Mouse (Mus musculus) midbrain, embryonic 13.5 days (tissue): ENCODE measurements around the gene Fkbp10. TPM values are rescaled to one million over a fixed set of nuclear protein-coding genes. Genes with fewer than 3 reads are reported as not detected.
A peak's percentile ranks its signal among the peaks of the same experiment; 100 is the strongest.

Experiments
- ATAC-seq: fragments of 200-750 bp; cut with Nextera tagmentation; 2 replicates; pipeline ENCODE4 v1.8.0; 2017; ENCODE audit warnings: mild to moderate bottlenecking, moderate TSS enrichment, moderate library complexity
- H3K27ac ChIP-seq: fragments of 300-500 bp; sonication (generic); 2 replicates; pipeline ENCODE4 v1.5.1; 2015; ENCODE audit warnings: inconsistent platforms, mild to moderate bottlenecking, moderate library complexity
- H3K27me3 ChIP-seq: fragments of 300-500 bp; sonication (generic); 2 replicates; pipeline ENCODE4 v1.6.1; 2015; ENCODE audit warnings: mild to moderate bottlenecking, inconsistent platforms
- H3K36me3 ChIP-seq: fragments of 300-500 bp; sonication (generic); 2 replicates; pipeline ENCODE4 v1.6.1; 2015; ENCODE audit warnings: mild to moderate bottlenecking, inconsistent platforms
- H3K4me1 ChIP-seq: fragments of 300-500 bp; sonication (generic); replicated peaks from 2 replicates; pipeline ENCODE4 v1.6.1; 2015; ENCODE audit warnings: inconsistent platforms
- H3K4me2 ChIP-seq: fragments of 300-500 bp; sonication (generic); replicated peaks from 2 replicates; pipeline ENCODE4 v1.6.1; 2015; ENCODE audit warnings: moderate library complexity, mild to moderate bottlenecking, inconsistent platforms
- H3K4me3 ChIP-seq: fragments of 300-500 bp; sonication (generic); replicated peaks from 2 replicates; pipeline ENCODE4 v1.5.1; 2015; ENCODE audit warnings: mild to moderate bottlenecking, inconsistent platforms
- H3K9ac ChIP-seq: fragments of 300-500 bp; sonication (generic); replicated peaks from 2 replicates; pipeline ENCODE4 v1.6.1; 2015; ENCODE audit warnings: mild to moderate bottlenecking, inconsistent platforms
- H3K9me3 ChIP-seq: fragments of 300-500 bp; sonication (generic); 2 replicates; pipeline ENCODE4 v1.6.1; 2016; ENCODE audit warnings: mild to moderate bottlenecking, inconsistent platforms
- WGBS: fragments of 180-500 bp; shearing (Covaris S2); methylation state at CpG from one replicate; pipeline ENCODE4 v1.1.7; 2015; 5-methylcytosine and 5-hydroxymethylcytosine counted together
- microRNA-seq: library from miRNA; unstranded; fragments of <30 nt; microRNA quantifications from one replicate; pipeline ENCODE4, GENCODE M21; 2016
- polyA plus RNA-seq: library from polyadenylated mRNA; unstranded; fragments of >200 nt; fragmentation: Nextera tagmentation; extraction: Ambion mirVana; gene quantifications from 2 replicates; pipeline ENCODE4 v1.2.1, GENCODE M21; 2015

The Fkbp10 gene
- polyA plus RNA-seq, 1 experiment from 2014 or later, result 19.9 TPM

DNA sequence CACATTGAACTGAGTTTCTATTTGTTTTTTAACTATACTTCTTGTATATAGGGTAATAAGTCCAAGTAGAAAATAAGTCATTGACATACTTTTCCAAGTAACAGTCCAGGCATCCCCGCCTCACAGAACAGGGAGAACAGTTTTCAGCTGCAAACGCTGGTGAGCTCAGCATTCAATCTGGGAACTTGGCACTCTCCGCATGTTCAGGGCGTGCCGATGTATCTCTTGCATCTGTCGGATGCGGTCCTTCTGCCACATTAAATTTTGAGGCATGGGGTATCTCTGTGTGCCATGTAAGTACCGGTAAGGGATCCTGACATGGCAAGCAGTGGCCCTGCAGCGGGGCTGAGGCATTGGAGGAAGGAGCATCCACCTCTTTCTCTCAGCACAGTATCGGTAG, 47.2 kb downstream of the Fkbp10 start:
- Histone ChIP-seq H3K36me3 (peaks cover 41% of the 10 kb centered on the region), H3K9me3 (no peaks in the 10 kb centered on the region), H3K27me3 (no peaks in the 10 kb centered on the region), H3K27ac (no peak overlapping the region), H3K4me1 (no peaks in the 10 kb centered on the region), H3K4me3 (no peak overlapping the region), H3K4me2 (no peak overlapping the region), H3K9ac (no peak overlapping the region)
- ATAC-seq, result no peak
- whole genome bisulfite sequencing, result 90% methylated on average over 10 of the region's 10 CpGs

DNA sequence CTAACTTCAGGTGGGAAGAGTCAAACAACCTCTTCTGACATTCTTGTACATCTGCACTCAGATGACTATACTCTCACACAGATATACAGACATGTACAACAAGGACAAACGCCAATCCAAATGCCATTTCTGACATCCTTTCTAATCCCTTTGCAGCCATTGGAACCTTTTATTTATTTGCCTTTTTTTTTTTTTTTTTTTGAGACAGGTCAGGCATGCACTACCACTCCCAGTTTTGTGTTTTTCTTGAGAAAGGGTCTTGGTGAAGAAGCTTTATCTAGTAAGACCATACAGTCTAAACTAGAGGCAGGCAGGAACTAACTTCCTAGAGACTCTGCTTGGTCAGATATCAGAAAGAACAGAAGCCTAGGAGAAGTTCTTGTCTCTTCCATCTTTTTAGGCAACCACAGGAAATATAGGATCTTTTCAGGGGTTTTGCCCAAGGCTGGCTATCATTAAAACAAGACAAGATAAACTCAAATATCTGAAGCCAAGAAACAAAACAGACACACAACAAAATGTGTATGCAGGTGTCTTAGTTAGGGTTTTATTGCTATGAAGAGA, 49.8 kb downstream of the Fkbp10 start:
- Histone ChIP-seq H3K27me3 (no peaks in the 10 kb centered on the region), H3K4me1 (peaks cover 17% of the 10 kb centered on the region), H3K36me3 (peaks cover 31% of the 10 kb centered on the region), H3K9ac (no peak overlapping the region), H3K4me3 (no peak overlapping the region), H3K9me3 (no peaks in the 10 kb centered on the region), H3K4me2 (no peak overlapping the region), H3K27ac (no peak overlapping the region)
- ATAC-seq, result no peak
- WGBS, result 97% methylated on average over 1 of the region's 1 CpGs

GRCm38 (mm10) chr11:100465833-100466232, 50.3 kb downstream of the Fkbp10 start:
- Histone ChIP-seq H3K4me3 (no peak overlapping the region), H3K9ac (no peak overlapping the region), H3K36me3 (peaks cover 31% of the 10 kb centered on the region), H3K27ac (no peak overlapping the region), H3K4me1 (peaks cover 22% of the 10 kb centered on the region), H3K9me3 (no peaks in the 10 kb centered on the region), H3K27me3 (no peaks in the 10 kb centered on the region), H3K4me2 (no peak overlapping the region)
- WGBS, result 96% methylated on average over 1 of the region's 1 CpGs
- ATAC-seq, result no peak

DNA sequence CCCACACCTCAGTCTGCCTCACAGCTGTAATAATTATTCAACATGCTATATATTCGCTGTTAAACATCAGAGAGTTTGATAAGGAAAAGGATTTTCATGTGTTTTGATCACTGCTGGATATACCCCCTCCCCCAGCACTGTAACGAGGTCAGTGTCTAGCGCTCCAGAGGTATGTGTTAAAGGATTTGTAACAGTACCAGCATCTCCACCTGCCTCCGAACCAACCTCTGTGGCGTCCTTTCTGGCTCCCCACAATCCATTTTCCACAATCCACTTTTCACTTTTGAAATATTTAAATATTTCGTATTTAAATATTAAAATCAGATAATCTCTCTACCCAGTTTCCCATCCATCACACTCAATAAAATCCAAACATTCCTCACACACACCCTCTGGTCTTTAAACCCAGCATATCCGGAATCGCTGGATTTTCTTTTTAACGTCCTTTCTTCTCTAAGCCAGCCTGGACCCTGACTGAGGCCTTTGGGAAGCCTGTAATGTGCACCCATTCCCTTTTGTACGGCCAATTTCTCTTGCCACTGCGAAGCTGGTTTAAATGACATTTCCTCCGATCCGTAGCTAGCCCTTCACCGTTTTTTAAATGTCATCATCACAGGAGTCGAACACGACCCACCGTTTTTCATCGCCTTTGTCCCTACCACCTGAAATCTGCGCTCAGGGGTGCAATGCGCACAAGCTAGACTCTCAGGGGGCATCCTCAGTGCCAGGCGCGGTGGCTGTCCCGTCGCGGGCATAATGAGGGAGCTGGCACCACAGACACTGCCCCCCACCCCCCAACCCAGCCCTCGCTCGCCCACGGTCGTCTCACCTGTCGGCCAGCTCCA, 56.1 kb downstream of the Fkbp10 start:
- ATAC-seq, result peak; percentile 40; the same call in 1 of the 2 replicates

DNA sequence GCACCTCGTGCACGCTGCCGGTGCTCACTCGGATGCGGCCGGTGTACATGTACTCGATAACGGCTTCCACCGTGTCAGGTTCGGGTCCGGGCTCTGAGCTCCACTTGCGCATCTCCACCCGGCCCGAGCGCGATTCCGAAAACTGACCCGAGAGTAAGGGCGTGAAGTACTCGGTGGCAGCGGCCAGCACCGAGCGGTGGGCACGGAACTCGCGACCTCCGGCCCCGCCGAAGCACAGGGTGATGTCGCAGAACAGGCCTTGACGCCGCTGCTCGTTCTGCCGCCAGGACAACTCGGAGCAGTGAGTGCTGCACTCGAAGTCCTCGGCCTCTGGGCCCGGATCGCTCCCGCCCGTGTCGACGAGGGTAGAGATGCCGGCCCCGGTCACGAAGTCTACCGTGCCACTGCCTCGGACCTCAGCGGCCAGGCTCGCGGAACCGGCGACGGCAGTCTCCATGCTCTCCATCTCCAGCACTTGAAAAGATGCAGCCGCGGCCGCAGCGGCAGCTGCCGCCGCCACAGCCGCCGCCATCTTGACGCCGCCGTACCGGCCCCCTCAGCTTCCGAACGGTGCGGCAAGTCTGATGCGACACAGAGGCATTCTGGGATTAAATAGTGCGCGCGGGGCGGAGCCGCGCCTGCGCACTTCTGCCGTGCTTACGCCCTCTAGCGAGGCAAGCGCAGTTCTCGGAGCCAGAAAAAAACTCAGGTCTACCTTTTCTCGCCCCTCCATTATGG, 56.9 kb downstream of the Fkbp10 start, which contains the start of gene Klhl11:
Gene Klhl11 (minus strand): TSS at position 545 of the 738 bp plus-strand sequence.
- H3K4me3 ChIP-seq, result peak within 1 kb of the TSS; percentile 98
- H3K4me2 ChIP-seq, result peak within 1 kb of the TSS; percentile 81
- H3K4me1 ChIP-seq, result peaks cover 29% of the 10 kb centered on the region
- peak; percentile 91 for ATAC-seq
- H3K36me3 ChIP-seq, result peaks cover 18% of the 10 kb centered on the region
- H3K27ac ChIP-seq, result peak within 1 kb of the TSS; percentile 90
- no peaks in the 10 kb centered on the region for H3K9me3 ChIP-seq
- under 1% methylated on average over 83 of the region's 83 CpGs for WGBS
- H3K9ac ChIP-seq, result peak within 1 kb of the TSS; percentile 98
- no peaks in the 10 kb centered on the region for H3K27me3 ChIP-seq

More for the DNA sequence above, 56.1 kb downstream of the Fkbp10 start:
- Histone ChIP-seq H3K27ac (peak overlapping the region; percentile 90), H3K9me3 (no peaks in the 10 kb centered on the region), H3K4me2 (peak overlapping the region; percentile 81), H3K4me3 (peak overlapping the region; percentile 98), H3K27me3 (no peaks in the 10 kb centered on the region), H3K9ac (peak overlapping the region; percentile 98), H3K4me1 (peaks cover 29% of the 10 kb centered on the region), H3K36me3 (peaks cover 15% of the 10 kb centered on the region)
- WGBS, result 4% methylated on average over 30 of the region's 30 CpGs

- H3K4me3 ChIP-seq, result peak overlapping the region; percentile 98; the same call in 1 of the 2 replicates
- no peak overlapping the region for H3K9ac ChIP-seq
- H3K4me1 ChIP-seq, result peaks cover 29% of the 10 kb centered on the region
- H3K4me2 ChIP-seq, result no peak overlapping the region
- H3K27me3 ChIP-seq, result no peaks in the 10 kb centered on the region
- peak; percentile 41 for ATAC-seq
- H3K27ac ChIP-seq, result no peak overlapping the region
- 34% methylated on average over 5 of the region's 5 CpGs for WGBS
- H3K36me3 ChIP-seq, result peaks cover 20% of the 10 kb centered on the region
- H3K9me3 ChIP-seq, result no peaks in the 10 kb centered on the region
These were observed 57.4 kb downstream of the Fkbp10 start for GRCm38 (mm10) chr11:100472935-100473295.

Small RNA genes lying within 50 kb of the gene (microRNA-seq; reads per million reads assigned to microRNA genes)
- not detected for gene Gm27374

Other genes starting within 250 kb of the Fkbp10 start
- gene Krt9, start 222.5 kb upstream of the Fkbp10 start, polyA plus RNA-seq, result not detected in 2 replicates
- 0.15 and 0.22 TPM in 2 replicates for gene Krt14, start 208.1 kb upstream of the Fkbp10 start, polyA plus RNA-seq
- gene Krt16, start 166.8 kb upstream of the Fkbp10 start, polyA plus RNA-seq, result not detected in 2 replicates
- not detected in 2 replicates for gene Krt17, start 154.7 kb upstream of the Fkbp10 start, polyA plus RNA-seq
- gene Krt42, start 145.8 kb upstream of the Fkbp10 start, polyA plus RNA-seq, result not detected in 2 replicates
- gene Eif1, start 95.8 kb upstream of the Fkbp10 start, polyA plus RNA-seq, result 1,443 and 1,564 TPM in 2 replicates
- gene Gast, start 81.3 kb upstream of the Fkbp10 start, polyA plus RNA-seq, result 1.2 and 2.5 TPM in 2 replicates
- 137 and 168 TPM in 2 replicates for gene Hap1, start 59.6 kb upstream of the Fkbp10 start, polyA plus RNA-seq
- gene Jup, start 17.9 kb upstream of the Fkbp10 start, polyA plus RNA-seq, result 69.2 and 70.5 TPM in 2 replicates
- gene P3h4, start 861 bp upstream of the Fkbp10 start, polyA plus RNA-seq, result 13.7 and 16.8 TPM in 2 replicates
- 99.3 and 101 TPM in 2 replicates for gene Nt5c3b, start 26.1 kb downstream of the Fkbp10 start, polyA plus RNA-seq
- 0.85 and 1.2 TPM in 2 replicates for gene Klhl10, start 26.2 kb downstream of the Fkbp10 start, polyA plus RNA-seq
- gene Klhl11, start 57.0 kb downstream of the Fkbp10 start, polyA plus RNA-seq, result 12.9 and 13.1 TPM in 2 replicates
- 272 and 273 TPM in 2 replicates for gene Acly, start 112.3 kb downstream of the Fkbp10 start, polyA plus RNA-seq
- 2.8 and 3.0 TPM in 2 replicates for gene Ttc25, start 129.9 kb downstream of the Fkbp10 start, polyA plus RNA-seq
- 21.5 and 23.6 TPM in 2 replicates for gene Cnp, start 159.2 kb downstream of the Fkbp10 start, polyA plus RNA-seq
- gene Nkiras2, start 203.5 kb downstream of the Fkbp10 start, polyA plus RNA-seq, result 118 and 122 TPM in 2 replicates
- gene Dnajc7, start 204.5 kb downstream of the Fkbp10 start, polyA plus RNA-seq, result 311 and 312 TPM in 2 replicates